Mouse (Mus musculus): ENCODE data around the gene Ccdc134.

- TF ChIP-seq ZNF384 (IDR thresholded peaks at IDR 0.05; ENCODE audit: low read depth, low read length) (no peak), MAFK (IDR thresholded peaks at IDR 0.05; ENCODE audit: insufficient read depth, low read depth, low read length) (no peak), ZC3H11A (IDR thresholded peaks at IDR 0.05; ENCODE audit: borderline replicate concordance, low read depth, low read length) (no peak)
These were observed 33.3 kb downstream of the Ccdc134 start for GRCm38 (mm10) chr15:82160731-82161640.

Data from ES-E14 (cell line).